Mouse (Mus musculus): ENCODE results near the gene Kiss1.

The Kiss1 gene

DNA sequence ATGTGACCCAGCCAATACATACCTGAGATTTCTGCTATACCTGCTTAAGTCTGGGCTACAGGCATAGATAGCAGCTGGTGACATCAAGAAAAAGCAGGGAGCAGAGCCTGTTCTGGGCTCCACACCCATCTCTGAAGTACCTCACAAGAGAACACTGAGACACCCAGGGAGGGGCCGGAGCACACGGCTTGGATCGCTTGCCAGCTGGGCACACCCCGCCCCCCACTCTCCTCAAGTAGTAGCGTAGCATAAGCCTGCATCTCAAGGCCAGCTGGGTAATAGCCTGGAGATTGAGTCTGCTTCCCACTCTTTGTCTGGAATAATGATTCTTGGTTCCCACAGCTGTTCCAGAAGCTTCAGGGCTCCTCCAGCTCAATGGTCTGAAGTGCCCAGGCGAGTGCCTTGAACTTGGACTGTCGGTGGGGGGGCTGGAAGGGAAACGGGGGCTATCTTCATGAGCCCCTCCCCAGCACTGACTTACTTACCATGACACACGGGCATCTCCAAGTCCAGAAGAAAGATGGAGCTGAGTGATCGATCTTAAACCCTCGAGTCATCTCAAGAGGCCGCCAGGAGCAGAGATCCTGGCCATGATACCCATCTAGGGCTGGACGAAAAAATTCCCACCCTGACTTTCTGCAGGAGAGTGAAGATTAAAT, at the start of gene Kiss1:
Gene Kiss1 (plus strand): TSS at position 609 of the 659 bp plus-strand sequence.
- DNase-seq = no peak

GRCm38 (mm10) chr1:133274163-133274562, 47.5 kb upstream of the Kiss1 start:
- DNase-seq = no peak

GRCm38 (mm10) chr1:133276983-133277382, 44.7 kb upstream of the Kiss1 start:
- DNase-seq = no peak

DNA sequence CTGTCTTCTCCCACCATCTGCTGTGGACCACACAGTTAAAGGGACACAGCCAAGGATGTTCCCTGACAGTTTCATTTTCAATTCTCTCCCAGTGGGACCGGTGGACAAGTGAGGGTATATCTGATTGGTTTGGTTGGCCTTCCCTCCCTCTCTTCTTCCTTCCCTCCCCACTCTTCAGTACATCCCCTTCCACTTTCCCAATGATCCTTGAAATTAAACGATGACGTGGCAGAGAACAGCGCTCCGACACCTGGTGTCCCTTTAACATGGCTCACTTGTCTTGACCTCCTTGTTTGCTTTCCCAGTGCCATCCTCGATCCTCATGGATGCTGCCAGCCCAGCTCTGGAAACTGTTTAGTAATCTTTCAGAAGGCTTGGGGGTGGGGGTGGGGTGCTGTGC, 43.1 kb upstream of the Kiss1 start:
- DNase-seq = no peak

GRCm38 (mm10) chr1:133278946-133279631, 42.6 kb upstream of the Kiss1 start:
- DNase-seq = no peak

DNA sequence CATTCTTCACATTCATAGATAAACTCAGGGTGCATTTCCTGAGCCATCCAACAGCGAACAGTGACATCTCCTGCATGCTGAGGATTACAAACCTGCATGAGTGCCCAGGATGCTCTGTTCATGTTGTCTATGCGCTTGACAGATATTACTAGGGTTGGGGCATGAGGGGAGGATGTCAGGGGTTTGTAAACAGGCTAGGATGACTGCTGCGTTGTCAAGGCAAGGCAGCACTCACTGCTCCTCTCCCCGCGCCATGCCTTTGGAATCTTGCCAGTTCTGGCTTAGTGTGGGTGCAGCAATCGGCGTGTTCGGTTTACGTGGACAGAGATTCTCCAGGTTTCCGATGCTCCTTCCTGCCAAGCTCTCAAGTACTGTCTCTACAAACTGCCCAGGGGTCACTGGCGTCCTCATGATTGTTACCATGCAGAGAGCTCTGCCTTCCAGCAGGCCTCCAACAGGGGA, 42.0 kb upstream of the Kiss1 start:
- DNase-seq = peak; percentile 60

GRCm38 (mm10) chr1:133280537-133280936, 41.1 kb upstream of the Kiss1 start:
- no peak for DNase-seq

GRCm38 (mm10) chr1:133285907-133286306, 35.8 kb upstream of the Kiss1 start:
- DNase-seq = no peak

- peak; percentile 76 for DNase-seq
These were observed 34.6 kb upstream of the Kiss1 start for GRCm38 (mm10) chr1:133287051-133287450.

GRCm38 (mm10) chr1:133287880-133288279, 33.8 kb upstream of the Kiss1 start:
- DNase-seq = no peak

- DNase-seq = no peak
These were observed 29.8 kb upstream of the Kiss1 start for GRCm38 (mm10) chr1:133291888-133292287.

- DNase-seq = no peak
These were observed 29.1 kb upstream of the Kiss1 start for GRCm38 (mm10) chr1:133292608-133293007.

- no peak for DNase-seq
These were observed 25.3 kb upstream of the Kiss1 start for GRCm38 (mm10) chr1:133296376-133296775.

DNA sequence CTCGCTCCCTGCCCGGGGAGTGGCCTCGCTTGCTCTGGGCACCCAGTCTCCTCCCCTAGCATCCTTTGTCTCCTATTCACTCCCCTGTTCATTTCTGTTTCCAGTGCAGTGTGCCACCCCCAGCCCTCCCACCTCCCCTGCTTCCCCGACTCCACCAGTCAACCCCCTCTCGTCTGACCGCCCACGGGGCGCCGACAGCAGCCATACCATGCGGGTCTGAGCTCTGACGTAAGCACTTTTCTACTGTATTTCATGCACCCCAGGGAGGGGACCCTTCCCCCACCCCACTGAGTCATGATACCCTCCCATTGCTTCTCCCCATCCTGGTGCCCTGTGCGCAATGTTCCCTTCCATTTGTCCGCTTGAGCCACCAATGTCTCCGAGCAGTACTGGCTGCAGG, 22.9 kb upstream of the Kiss1 start:
- peak; percentile 64 for DNase-seq

DNA sequence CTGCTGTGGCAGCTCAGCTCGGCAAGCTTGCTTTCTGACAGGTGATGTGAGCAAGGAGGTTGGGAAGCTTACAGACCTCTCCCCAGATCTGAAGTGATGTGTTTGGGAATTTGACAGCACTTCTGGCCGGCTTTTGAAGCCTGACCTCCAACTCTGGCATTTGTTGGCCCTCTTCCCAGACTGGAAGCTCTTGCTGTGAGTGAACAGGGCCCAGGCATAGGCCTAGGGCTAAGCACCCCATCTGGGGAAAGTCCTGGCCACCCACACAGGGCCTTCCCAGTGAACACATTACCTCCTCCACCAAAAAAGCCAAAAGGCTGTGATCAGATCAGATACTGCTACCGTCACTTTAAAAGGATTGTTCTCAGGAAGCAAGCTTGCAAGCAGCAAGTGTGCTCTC, 19.1 kb upstream of the Kiss1 start:
- DNase-seq = no peak

- peak; percentile 81 for DNase-seq
These were observed 14.8 kb upstream of the Kiss1 start for GRCm38 (mm10) chr1:133306842-133307241.

- DNase-seq = peak; percentile 43
These were observed 14.4 kb upstream of the Kiss1 start for GRCm38 (mm10) chr1:133307318-133307717.

- no peak for DNase-seq
These were observed 11.9 kb upstream of the Kiss1 start, which contains the start of gene Golt1a for GRCm38 (mm10) chr1:133309652-133310267. Gene Golt1a (plus strand): TSS chr1:133309800.

DNA sequence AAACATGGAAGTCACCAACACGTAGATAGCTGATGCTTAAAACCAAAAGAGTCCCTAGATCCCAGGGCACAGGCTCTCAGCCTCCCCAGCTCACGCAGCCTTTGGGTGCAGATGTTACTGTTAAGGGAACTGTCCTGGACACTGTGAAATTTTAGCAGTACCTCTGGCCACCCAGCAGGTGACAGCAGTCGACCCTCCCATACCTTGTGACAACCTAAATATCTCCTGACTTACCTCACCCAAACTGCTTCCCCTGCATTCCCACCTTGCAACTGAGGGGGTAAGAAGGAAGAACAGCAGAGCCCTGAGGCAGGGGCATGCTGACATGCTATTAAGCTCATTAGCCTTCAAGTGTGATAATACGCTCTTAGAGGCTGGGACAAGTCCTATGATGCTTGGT, 10.4 kb upstream of the Kiss1 start:
- DNase-seq = no peak

DNA sequence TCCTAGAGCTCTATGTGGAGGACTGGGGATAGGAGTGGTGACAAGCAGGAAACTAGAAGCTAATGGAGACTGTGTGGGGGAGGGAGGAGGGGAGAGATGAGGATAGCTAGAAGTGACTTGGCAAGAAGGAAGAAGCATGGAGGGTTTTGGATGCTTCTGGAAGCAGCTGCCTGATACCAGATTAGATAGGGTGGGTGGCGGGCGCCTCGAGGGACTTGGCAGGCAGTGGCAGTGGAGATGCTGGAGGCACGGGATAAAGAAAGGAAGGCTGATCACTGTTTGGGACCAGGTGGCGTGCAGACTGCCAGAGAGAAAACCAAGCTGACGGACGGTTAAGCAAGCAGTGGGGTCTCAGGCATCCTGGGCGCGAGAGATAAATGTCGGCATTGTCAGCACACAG, 9.7 kb upstream of the Kiss1 start:
- peak; percentile 82 for DNase-seq

DNA sequence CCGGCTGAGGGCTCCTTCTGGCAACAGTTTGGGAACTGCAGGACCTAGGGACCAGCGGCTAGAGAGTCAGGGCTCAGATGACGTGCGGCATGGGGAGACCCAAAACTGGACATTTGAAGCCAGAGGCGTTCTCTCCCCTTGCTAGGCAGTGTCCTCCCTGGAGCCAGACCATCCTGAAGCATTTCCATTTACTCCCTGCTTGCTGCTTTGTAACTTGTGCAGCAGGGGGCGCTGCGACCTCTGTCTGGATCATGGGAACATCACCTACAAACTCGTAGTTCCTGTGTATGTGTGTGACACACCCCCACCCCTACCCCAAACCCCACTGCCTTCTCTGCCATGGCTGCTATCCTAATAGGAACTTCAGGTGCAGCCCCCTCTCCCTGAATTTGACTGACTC, 7.3 kb upstream of the Kiss1 start:
- peak; percentile 55 for DNase-seq

DNA sequence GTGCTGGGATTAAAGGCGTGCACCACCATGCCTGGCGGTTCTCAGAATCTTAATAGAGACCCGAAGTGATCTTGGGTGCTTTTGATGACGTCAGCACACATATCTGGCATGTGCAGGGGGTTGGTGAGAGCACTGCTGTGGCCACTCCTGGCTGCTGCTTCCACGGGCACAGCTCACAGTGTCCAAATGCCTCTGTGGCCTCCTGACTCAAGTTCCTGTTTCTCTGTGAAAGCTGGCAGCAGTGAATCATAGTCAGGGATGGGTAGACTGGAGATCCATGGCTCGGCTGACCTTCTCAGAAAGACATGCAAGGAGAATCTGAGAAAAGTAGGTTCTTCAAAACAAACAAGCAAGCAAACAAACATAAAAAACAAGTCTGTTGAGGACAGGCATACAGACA, 5.9 kb upstream of the Kiss1 start:
- DNase-seq = no peak

GRCm38 (mm10) chr1:133316577-133316976, 5.1 kb upstream of the Kiss1 start:
- no peak for DNase-seq

DNA sequence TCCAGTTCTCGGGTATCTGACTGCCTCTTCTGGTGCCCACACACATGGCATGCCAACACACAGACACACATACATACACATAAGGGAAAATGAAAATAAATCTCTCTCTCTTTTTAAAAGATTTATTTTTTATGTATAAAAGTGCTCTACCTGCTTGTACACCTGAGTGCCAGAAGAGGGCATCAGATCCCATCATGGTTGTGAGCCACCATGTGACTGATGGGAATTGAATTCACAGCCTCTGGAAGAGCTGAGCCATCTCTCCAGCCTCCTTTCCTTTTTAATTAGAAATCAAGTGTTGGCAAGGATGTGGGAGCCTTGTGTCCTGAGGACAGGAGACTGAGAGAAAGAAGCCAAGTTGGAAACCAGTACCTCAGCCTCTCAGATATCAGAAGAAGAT, 4.5 kb upstream of the Kiss1 start:
- no peak for DNase-seq
